Mouse (Mus musculus) fibroblast of lung, adult 2 months (primary cell): ENCODE measurements around the gene Mov10.
"Not testable (repeated sequence)": the region's sequence is repeated elsewhere in the genome, so short reads cannot be mapped to it uniquely, and the experiment has no call there.

Experiments
- DNase-seq: peaks from one replicate; pipeline ENCODE4 v3.0.0-alpha.2; 2011; ENCODE audit warnings: low read depth

The Mov10 gene

GRCm38 (mm10) chr3:104817991-104818748, at the start of gene Mov10:
Gene Mov10 (minus strand): TSS chr3:104818563.
- peak; percentile 45 for DNase-seq

GRCm38 (mm10) chr3:104866674-104867073, 48.3 kb upstream of the Mov10 start:
- DNase-seq: not testable (repeated sequence)

GRCm38 (mm10) chr3:104865341-104865788, 47.0 kb upstream of the Mov10 start:
- DNase-seq: no peak

- peak; percentile 53 for DNase-seq
Measured at GRCm38 (mm10) chr3:104864651-104865340, 46.4 kb upstream of the Mov10 start.

- peak; percentile 55 for DNase-seq
Measured at GRCm38 (mm10) chr3:104863786-104864650, 45.7 kb upstream of the Mov10 start, which contains the start of the genes St7l and Capza1. Gene St7l (plus strand): TSS chr3:104864005. Gene Capza1 (minus strand): TSS chr3:104864505.

- no peak for DNase-seq
Measured at GRCm38 (mm10) chr3:104858560-104858959, 40.2 kb upstream of the Mov10 start.

GRCm38 (mm10) chr3:104856106-104856505, 37.7 kb upstream of the Mov10 start:
- DNase-seq: no peak

- no peak for DNase-seq
Measured at GRCm38 (mm10) chr3:104854866-104855265, 36.5 kb upstream of the Mov10 start.

- DNase-seq: no peak
Measured at GRCm38 (mm10) chr3:104854465-104854864, 36.1 kb upstream of the Mov10 start.

- DNase-seq: no peak
Measured at GRCm38 (mm10) chr3:104846601-104847000, 28.2 kb upstream of the Mov10 start.

- no peak for DNase-seq
Measured at GRCm38 (mm10) chr3:104841049-104841448, 22.7 kb upstream of the Mov10 start.

- no peak for DNase-seq
Measured at GRCm38 (mm10) chr3:104835797-104836196, 17.4 kb upstream of the Mov10 start.

- no peak for DNase-seq
Measured at GRCm38 (mm10) chr3:104822413-104822812, 4.0 kb upstream of the Mov10 start.

- no peak for DNase-seq
Measured at GRCm38 (mm10) chr3:104820426-104820825, 2.1 kb upstream of the Mov10 start.

- DNase-seq: no peak
Measured at GRCm38 (mm10) chr3:104818749-104819134, 379 bp upstream of the Mov10 start.

GRCm38 (mm10) chr3:104817481-104817990, 827 bp downstream of the Mov10 start:
- DNase-seq: no peak

- no peak for DNase-seq
Measured at GRCm38 (mm10) chr3:104816130-104816529, 2.2 kb downstream of the Mov10 start.

- no peak for DNase-seq
Measured at GRCm38 (mm10) chr3:104815346-104815745, 3.0 kb downstream of the Mov10 start.

- DNase-seq: no peak
Measured at GRCm38 (mm10) chr3:104814746-104815145, 3.6 kb downstream of the Mov10 start.

GRCm38 (mm10) chr3:104813227-104813626, 5.1 kb downstream of the Mov10 start:
- DNase-seq: not testable (repeated sequence)

- DNase-seq: no peak
Measured at GRCm38 (mm10) chr3:104812254-104812653, 6.1 kb downstream of the Mov10 start.

- DNase-seq: no peak
Measured at GRCm38 (mm10) chr3:104811752-104812151, 6.6 kb downstream of the Mov10 start.
